Mouse (Mus musculus): Measurements from ENCODE around the gene Slc30a3.

GRCm38 (mm10) chr5:31094799-31095691 is 13.0 kb downstream of the Slc30a3 start:
- TF ChIP-seq CTCF (IDR thresholded peaks at IDR 0.05; ENCODE audit: low read depth, low read length) (no peak), POLR2A (IDR thresholded peaks at IDR 0.05; ENCODE audit: insufficient read depth, low read length) (no peak), EP300 (IDR thresholded peaks at IDR 0.05; ENCODE audit: insufficient read depth, low read depth, low read length) (no peak)

All from ES-Bruce4 (cell line).